In the genomic region with DNA sequence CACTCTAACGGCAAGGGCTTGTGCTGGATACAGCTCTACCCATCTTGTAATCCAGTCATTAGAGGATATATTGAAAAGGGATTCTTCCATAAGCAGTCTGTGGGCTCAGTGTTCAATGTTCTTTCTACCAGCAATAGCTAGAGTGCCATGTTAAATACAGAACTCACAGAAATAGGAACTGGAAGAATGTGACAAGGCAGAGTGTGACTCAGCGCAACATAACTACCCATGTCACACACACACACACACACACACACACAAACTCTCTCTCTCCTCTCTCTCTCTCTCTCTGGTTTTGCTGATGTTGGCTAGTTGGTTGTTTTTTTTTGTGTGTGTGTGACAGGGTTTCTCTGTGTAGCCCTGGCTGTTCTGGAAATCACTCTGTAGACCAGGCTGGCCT, we compare ENCODE assay signal across 30 mouse cellular contexts. TPM values are rescaled to one million over a fixed set of nuclear protein-coding genes. Genes with fewer than 3 reads are reported as not detected.
DNase-seq lines count a peak whose midpoint lies in the region; ATAC-seq and TF ChIP-seq lines count a peak whose summit lies in the region.
"Had no signal": no experiment of that assay in that cellular context is flagged by ENCODE, and none has a peak within 500 bp of the region (broad histone marks: within the 10 kb centered on the region; RNA-seq: fewer than 3 reads in every experiment).

No protein-coding gene starts in this region.

- H3K4me2 ChIP-seq in kidney, embryonic 14.5 days (replicated peaks; ENCODE audit: low read depth, low read length) = no peak overlapping the region
- no peak overlapping the region for H3K4me2 ChIP-seq in midbrain, embryonic 13.5 days (replicated peaks)
- H3K4me2 ChIP-seq: embryonic facial prominence, embryonic 15.5 days; forebrain, embryonic 12.5 days; heart, embryonic 12.5 days; hindbrain, embryonic 15.5 days; kidney, embryonic 15.5 days; liver, embryonic 13.5 days; lung, embryonic 14.5 days; midbrain, embryonic 15.5 days had no signal

- no peak for TF ChIP-seq POLR2A in bone marrow macrophage, adult 2 months (IDR thresholded peaks at IDR 0.05; ENCODE audit: borderline replicate concordance, low read depth, low read length)

- WGBS in kidney, embryonic 14.5 days = 89% methylated on average over 2 of the region's 2 CpGs
- 95% methylated on average over 2 of the region's 2 CpGs for whole genome bisulfite sequencing in midbrain, embryonic 13.5 days

- peak; percentile 76 for DNase-seq in heart, adult 11 months
- DNase-seq in heart, postnatal 10 days = no peak
- DNase-seq in urinary bladder, postnatal 25 days (ENCODE audit: low spot score) = no peak
- DNase-seq: adrenal gland, adult 8-10 months; cerebellum, adult 11-12 months; cerebellum, postnatal 10 days; forebrain, postnatal 0 days; gastrocnemius, postnatal 14 days; heart, adult 18-20 months; kidney, adult 11 months; kidney, postnatal 36 days; left cerebral cortex, postnatal 4 days; liver, embryonic 13.5 days; lung, embryonic 14.5 days; lung, postnatal 14 days had no signal

- H3K27me3 ChIP-seq in kidney, embryonic 14.5 days (ENCODE audit: control insufficient read depth, insufficient read depth, low read length) = no peaks in the 10 kb centered on the region
- no peaks in the 10 kb centered on the region for H3K27me3 ChIP-seq in midbrain, embryonic 13.5 days
- H3K27me3 ChIP-seq: embryonic facial prominence, embryonic 15.5 days; forebrain, embryonic 12.5 days; heart, embryonic 12.5 days; hindbrain, embryonic 15.5 days; kidney, embryonic 15.5 days; liver, embryonic 13.5 days; midbrain, embryonic 15.5 days had no signal

- H3K9ac ChIP-seq in kidney, embryonic 14.5 days (ENCODE audit: low read depth, low read length) = no peak overlapping the region
- H3K9ac ChIP-seq in midbrain, embryonic 13.5 days (replicated peaks) = no peak overlapping the region
- H3K9ac ChIP-seq: embryonic facial prominence, embryonic 15.5 days; forebrain, embryonic 12.5 days; forebrain, postnatal 0 days; heart, embryonic 12.5 days; hindbrain, embryonic 15.5 days; kidney, embryonic 15.5 days; liver, embryonic 13.5 days; lung, embryonic 14.5 days; midbrain, embryonic 15.5 days had no signal

- H3K4me1 ChIP-seq in bone marrow macrophage, adult 2 months (ENCODE audit: control insufficient read depth, insufficient read depth, low read length) = peaks cover 35% of the 10 kb centered on the region
- H3K4me1 ChIP-seq in kidney, embryonic 14.5 days (ENCODE audit: control insufficient read depth, insufficient read depth, low read length) = no peaks in the 10 kb centered on the region
- H3K4me1 ChIP-seq in midbrain, embryonic 13.5 days (replicated peaks) = no peaks in the 10 kb centered on the region
- H3K4me1 ChIP-seq: embryonic facial prominence, embryonic 10.5 days; embryonic facial prominence, embryonic 15.5 days; forebrain, embryonic 12.5 days; hindbrain, embryonic 10.5 days; hindbrain, embryonic 15.5 days; kidney, embryonic 15.5 days; liver, embryonic 13.5 days; midbrain, embryonic 15.5 days had no signal

- peak overlapping the region; percentile 94 for H3K27ac ChIP-seq in bone marrow macrophage, adult 2 months (ENCODE audit: insufficient read depth, low read depth, low read length)
- H3K27ac ChIP-seq in kidney, embryonic 14.5 days (ENCODE audit: low read depth, low read length) = no peak overlapping the region
- no peak overlapping the region for H3K27ac ChIP-seq in midbrain, embryonic 13.5 days
- H3K27ac ChIP-seq: embryonic facial prominence, embryonic 10.5 days; embryonic facial prominence, embryonic 15.5 days; forebrain, embryonic 12.5 days; hindbrain, embryonic 10.5 days; hindbrain, embryonic 15.5 days; kidney, embryonic 15.5 days; layer of hippocampus, adult 2 months; liver, embryonic 13.5 days; midbrain, embryonic 15.5 days had no signal

- H3K4me3 ChIP-seq in bone marrow macrophage, adult 2 months (ENCODE audit: insufficient read depth, low read length) = no peak overlapping the region
- no peak overlapping the region for H3K4me3 ChIP-seq in kidney, embryonic 14.5 days (ENCODE audit: low read length)
- H3K4me3 ChIP-seq in midbrain, embryonic 13.5 days (replicated peaks) = no peak overlapping the region
- H3K4me3 ChIP-seq: embryonic facial prominence, embryonic 10.5 days; embryonic facial prominence, embryonic 15.5 days; forebrain, embryonic 12.5 days; heart, embryonic 12.5 days; hindbrain, embryonic 10.5 days; hindbrain, embryonic 15.5 days; kidney, embryonic 15.5 days; layer of hippocampus, adult 2 months; liver, embryonic 13.5 days; midbrain, embryonic 15.5 days had no signal

- peak; percentile 57 to 65; a peak in 3 of 4 replicates for ATAC-seq in hematopoietic stem cell, adult 5-6 weeks (replicated peaks in 1 of 2; ENCODE audit: insufficient read depth in 1 of 2, low FRiP score in 2 of 2, low TSS enrichment in 1 of 2, low read depth in 1 of 2, poor library complexity in 2 of 2, severe bottlenecking in 2 of 2)
- ATAC-seq in monocyte, adult 5-6 weeks (replicated peaks; ENCODE audit: insufficient number of reproducible peaks, low FRiP score, low TSS enrichment, poor library complexity, severe bottlenecking) = peak; percentile 34; the same call in 1 of the 2 replicates
- no peak for ATAC-seq in kidney, embryonic 14.5 days (ENCODE audit: low FRiP score, low TSS enrichment)
- no peak for ATAC-seq in midbrain, embryonic 13.5 days
- ATAC-seq: forebrain, postnatal 0 days; inflammation-experienced regulatory T-cells, adult 6 months; midbrain, embryonic 15.5 days had no signal

- intact Hi-C loops in heart, postnatal 10 days (cut with DNase I) = no loop called here

- H3K9me3 ChIP-seq in kidney, embryonic 14.5 days (ENCODE audit: control insufficient read depth, low read length) = no peaks in the 10 kb centered on the region
- H3K9me3 ChIP-seq in midbrain, embryonic 13.5 days = no peaks in the 10 kb centered on the region
- H3K9me3 ChIP-seq: embryonic facial prominence, embryonic 10.5 days; embryonic facial prominence, embryonic 15.5 days; forebrain, embryonic 12.5 days; heart, embryonic 12.5 days; hindbrain, embryonic 10.5 days; hindbrain, embryonic 15.5 days; kidney, embryonic 15.5 days; liver, embryonic 13.5 days; midbrain, embryonic 15.5 days had no signal

- H3K36me3 ChIP-seq in kidney, embryonic 14.5 days (ENCODE audit: control insufficient read depth, insufficient read depth, low read length) = peaks cover 32% of the 10 kb centered on the region
- H3K36me3 ChIP-seq in midbrain, embryonic 13.5 days = peaks cover 47% of the 10 kb centered on the region

- TF ChIP-seq CTCF in bone marrow macrophage, adult 2 months (IDR thresholded peaks at IDR 0.05; ENCODE audit: low read depth, low read length) = no peak

RNA-seq across cellular contexts. Expression of a gene that starts 20.3 kb away (rescaled TPM):
- total RNA-seq in heart, postnatal 10 days (2021) = 10 to 100 TPM; 31.6 to 35.2 TPM
- 83.3 and 91.7 TPM in 2 replicates for polyA plus RNA-seq in bone marrow macrophage, adult 2 months (2012; ENCODE audit: insufficient read depth, insufficient read length, missing spikeins)
- total RNA-seq in hematopoietic stem cell, adult 5-6 weeks (2017) = 47.8 and 74.7 TPM in 2 replicates
- 86.5 to 111 TPM (median 99.9 TPM) in 3 replicates for total RNA-seq in monocyte, adult 5-6 weeks (2017)
- polyA plus RNA-seq in kidney, embryonic 14.5 days (2014; fragmentation: Nextera tagmentation; extraction: Ambion mirVana) = 28.1 and 31.2 TPM in 2 replicates
- polyA plus RNA-seq in midbrain, embryonic 13.5 days (2015; fragmentation: Nextera tagmentation; extraction: Ambion mirVana) = 32.3 and 33.2 TPM in 2 replicates

RNA-seq across cellular contexts. Expression of a gene that starts 43.9 kb away (rescaled TPM):
- total RNA-seq in heart, postnatal 10 days (2021) = 10 to 100 TPM; 33.4 to 34.8 TPM
- 30.5 and 37.8 TPM in 2 replicates for polyA plus RNA-seq in bone marrow macrophage, adult 2 months (2012; ENCODE audit: insufficient read depth, insufficient read length, missing spikeins)
- 31.5 and 38.8 TPM in 2 replicates for total RNA-seq in hematopoietic stem cell, adult 5-6 weeks (2017)
- 2.0 to 9.7 TPM (median 7.9 TPM) in 3 replicates for total RNA-seq in monocyte, adult 5-6 weeks (2017)
- polyA plus RNA-seq in kidney, embryonic 14.5 days (2014; fragmentation: Nextera tagmentation; extraction: Ambion mirVana) = 90.9 and 101 TPM in 2 replicates
- polyA plus RNA-seq in midbrain, embryonic 13.5 days (2015; fragmentation: Nextera tagmentation; extraction: Ambion mirVana) = 41.3 and 41.6 TPM in 2 replicates

Comparison
In these comparisons a context has a peak if more than half of its experiments do, and no peak if none do; other contexts are left out.
1. ATAC-seq: peak in hematopoietic stem cell, adult 5-6 weeks (2 of 2) and monocyte, adult 5-6 weeks (single experiment); none in kidney, embryonic 14.5 days (single experiment) and midbrain, embryonic 13.5 days (single experiment).